Mouse (Mus musculus): ENCODE results near the gene Ddx49. TPM values are rescaled to one million over a fixed set of nuclear protein-coding genes. Genes with fewer than 3 reads are reported as not detected.

The Ddx49 gene
- 16.1 TPM for polyA plus RNA-seq (2015; fragmentation: Illumina TruSeq; extraction: RNeasy Lipid Tissue Mini Kit (QIAGEN cat#74804); ENCODE audit: insufficient read depth, low read depth, low replicate concordance)

DNA sequence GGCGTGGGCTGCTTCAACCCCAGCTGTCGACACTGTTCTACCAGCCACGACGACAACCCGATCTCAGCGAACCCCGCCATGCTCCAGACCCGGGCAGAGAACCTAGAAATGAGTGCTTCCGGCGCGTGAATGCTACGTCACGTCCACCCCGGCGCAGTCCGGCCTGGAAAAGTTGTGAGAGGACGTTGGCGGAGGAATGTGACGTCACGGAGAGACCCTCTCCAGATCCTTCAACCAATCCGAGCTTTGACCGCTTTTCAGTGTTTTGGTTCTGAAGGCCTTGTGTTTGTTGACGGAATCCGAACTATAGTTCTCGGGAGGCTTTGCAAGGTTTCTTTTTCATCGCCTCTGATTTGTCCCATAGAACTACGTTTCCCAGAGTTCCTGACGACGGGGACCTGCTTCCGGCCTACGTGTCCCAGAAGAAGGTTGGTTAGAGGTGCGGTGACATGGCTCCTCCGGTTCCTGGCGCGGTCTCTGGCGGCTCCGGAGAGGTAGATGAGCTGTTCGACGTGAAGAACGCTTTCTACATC, at the start of gene Ddx49, which contains the start of gene Cope:
Ddx49 (minus strand) TSS at position 132 of the 533 bp plus-strand sequence.
Cope (plus strand) TSS at position 161 of the 533 bp plus-strand sequence.

GRCm38 (mm10) chr8:70329124-70329834, 27.0 kb upstream of the Ddx49 start, which contains the start of gene Gdf1:
TSS of gene Gdf1 (plus strand) at chr8:70329817.

GRCm38 (mm10) chr8:70315624-70316510, 13.6 kb upstream of the Ddx49 start, which contains the start of gene Cers1:
TSS of gene Cers1 (plus strand) at chr8:70315775.

GRCm38 (mm10) chr8:70282603-70283135, 19.6 kb downstream of the Ddx49 start, which contains the start of gene Homer3:
TSS of gene Homer3 (plus strand) at chr8:70282827.

Other genes with a start within 250 kb of the Ddx49 start
- 10.5 TPM for gene Tm6sf2, start 229.6 kb downstream of the Ddx49 start, polyA plus RNA-seq (2015; fragmentation: Illumina TruSeq; extraction: RNeasy Lipid Tissue Mini Kit (QIAGEN cat#74804); ENCODE audit: insufficient read depth, low read depth, low replicate concordance)
- gene Hapln4, start 219.0 kb downstream of the Ddx49 start, polyA plus RNA-seq (2015; fragmentation: Illumina TruSeq; extraction: RNeasy Lipid Tissue Mini Kit (QIAGEN cat#74804); ENCODE audit: insufficient read depth, low read depth, low replicate concordance), result 6.6 TPM
- gene Ncan, start 181.6 kb downstream of the Ddx49 start, polyA plus RNA-seq (2015; fragmentation: Illumina TruSeq; extraction: RNeasy Lipid Tissue Mini Kit (QIAGEN cat#74804); ENCODE audit: insufficient read depth, low read depth, low replicate concordance), result not detected
- gene Nr2c2ap, start 171.2 kb downstream of the Ddx49 start, polyA plus RNA-seq (2015; fragmentation: Illumina TruSeq; extraction: RNeasy Lipid Tissue Mini Kit (QIAGEN cat#74804); ENCODE audit: insufficient read depth, low read depth, low replicate concordance), result 6.3 TPM
- 5.8 TPM for gene Rfxank, start 163.3 kb downstream of the Ddx49 start, polyA plus RNA-seq (2015; fragmentation: Illumina TruSeq; extraction: RNeasy Lipid Tissue Mini Kit (QIAGEN cat#74804); ENCODE audit: insufficient read depth, low read depth, low replicate concordance)
- 10.1 TPM for gene Borcs8, start 163.0 kb downstream of the Ddx49 start, polyA plus RNA-seq (2015; fragmentation: Illumina TruSeq; extraction: RNeasy Lipid Tissue Mini Kit (QIAGEN cat#74804); ENCODE audit: insufficient read depth, low read depth, low replicate concordance)
- gene Mef2b, start 162.8 kb downstream of the Ddx49 start, polyA plus RNA-seq (2015; fragmentation: Illumina TruSeq; extraction: RNeasy Lipid Tissue Mini Kit (QIAGEN cat#74804); ENCODE audit: insufficient read depth, low read depth, low replicate concordance), result not detected
- 8.3 TPM for gene Tmem161a, start 130.1 kb downstream of the Ddx49 start, polyA plus RNA-seq (2015; fragmentation: Illumina TruSeq; extraction: RNeasy Lipid Tissue Mini Kit (QIAGEN cat#74804); ENCODE audit: insufficient read depth, low read depth, low replicate concordance)
- 6.8 TPM for gene Slc25a42, start 90.2 kb downstream of the Ddx49 start, polyA plus RNA-seq (2015; fragmentation: Illumina TruSeq; extraction: RNeasy Lipid Tissue Mini Kit (QIAGEN cat#74804); ENCODE audit: insufficient read depth, low read depth, low replicate concordance)
- 9.1 TPM for gene Sugp2, start 68.3 kb downstream of the Ddx49 start, polyA plus RNA-seq (2015; fragmentation: Illumina TruSeq; extraction: RNeasy Lipid Tissue Mini Kit (QIAGEN cat#74804); ENCODE audit: insufficient read depth, low read depth, low replicate concordance)
- gene Armc6, start 68.0 kb downstream of the Ddx49 start, polyA plus RNA-seq (2015; fragmentation: Illumina TruSeq; extraction: RNeasy Lipid Tissue Mini Kit (QIAGEN cat#74804); ENCODE audit: insufficient read depth, low read depth, low replicate concordance), result 5.1 TPM
- gene Homer3, start 19.7 kb downstream of the Ddx49 start, polyA plus RNA-seq (2015; fragmentation: Illumina TruSeq; extraction: RNeasy Lipid Tissue Mini Kit (QIAGEN cat#74804); ENCODE audit: insufficient read depth, low read depth, low replicate concordance), result 3.4 TPM
- 97.1 TPM for gene Cope, start within 50 bp of the Ddx49 start, polyA plus RNA-seq (2015; fragmentation: Illumina TruSeq; extraction: RNeasy Lipid Tissue Mini Kit (QIAGEN cat#74804); ENCODE audit: insufficient read depth, low read depth, low replicate concordance)
- not detected for gene Cers1, start 13.3 kb upstream of the Ddx49 start, polyA plus RNA-seq (2015; fragmentation: Illumina TruSeq; extraction: RNeasy Lipid Tissue Mini Kit (QIAGEN cat#74804); ENCODE audit: insufficient read depth, low read depth, low replicate concordance)
- gene Gdf1, start 27.3 kb upstream of the Ddx49 start, polyA plus RNA-seq (2015; fragmentation: Illumina TruSeq; extraction: RNeasy Lipid Tissue Mini Kit (QIAGEN cat#74804); ENCODE audit: insufficient read depth, low read depth, low replicate concordance), result not detected
- 9.1 TPM for gene Upf1, start 50.8 kb upstream of the Ddx49 start, polyA plus RNA-seq (2015; fragmentation: Illumina TruSeq; extraction: RNeasy Lipid Tissue Mini Kit (QIAGEN cat#74804); ENCODE audit: insufficient read depth, low read depth, low replicate concordance)
- gene Comp, start 71.1 kb upstream of the Ddx49 start, polyA plus RNA-seq (2015; fragmentation: Illumina TruSeq; extraction: RNeasy Lipid Tissue Mini Kit (QIAGEN cat#74804); ENCODE audit: insufficient read depth, low read depth, low replicate concordance), result not detected
- gene Crtc1, start 137.1 kb upstream of the Ddx49 start, polyA plus RNA-seq (2015; fragmentation: Illumina TruSeq; extraction: RNeasy Lipid Tissue Mini Kit (QIAGEN cat#74804); ENCODE audit: insufficient read depth, low read depth, low replicate concordance), result 6.0 TPM
- gene Klhl26, start 174.5 kb upstream of the Ddx49 start, polyA plus RNA-seq (2015; fragmentation: Illumina TruSeq; extraction: RNeasy Lipid Tissue Mini Kit (QIAGEN cat#74804); ENCODE audit: insufficient read depth, low read depth, low replicate concordance), result 4.2 TPM
- gene Tmem59l, start 184.9 kb upstream of the Ddx49 start, polyA plus RNA-seq (2015; fragmentation: Illumina TruSeq; extraction: RNeasy Lipid Tissue Mini Kit (QIAGEN cat#74804); ENCODE audit: insufficient read depth, low read depth, low replicate concordance), result 3.6 TPM
- gene Crlf1, start 190.7 kb upstream of the Ddx49 start, polyA plus RNA-seq (2015; fragmentation: Illumina TruSeq; extraction: RNeasy Lipid Tissue Mini Kit (QIAGEN cat#74804); ENCODE audit: insufficient read depth, low read depth, low replicate concordance), result 23.2 TPM
- gene Rex1bd, start 204.3 kb upstream of the Ddx49 start, polyA plus RNA-seq (2015; fragmentation: Illumina TruSeq; extraction: RNeasy Lipid Tissue Mini Kit (QIAGEN cat#74804); ENCODE audit: insufficient read depth, low read depth, low replicate concordance), result 39.6 TPM
- gene Uba52, start 208.3 kb upstream of the Ddx49 start, polyA plus RNA-seq (2015; fragmentation: Illumina TruSeq; extraction: RNeasy Lipid Tissue Mini Kit (QIAGEN cat#74804); ENCODE audit: insufficient read depth, low read depth, low replicate concordance), result 731 TPM
- gene Fkbp8, start 225.2 kb upstream of the Ddx49 start, polyA plus RNA-seq (2015; fragmentation: Illumina TruSeq; extraction: RNeasy Lipid Tissue Mini Kit (QIAGEN cat#74804); ENCODE audit: insufficient read depth, low read depth, low replicate concordance), result 78.4 TPM
- gene Kxd1, start 225.5 kb upstream of the Ddx49 start, polyA plus RNA-seq (2015; fragmentation: Illumina TruSeq; extraction: RNeasy Lipid Tissue Mini Kit (QIAGEN cat#74804); ENCODE audit: insufficient read depth, low read depth, low replicate concordance), result 14.3 TPM
- 6.0 TPM for gene Ell, start 237.0 kb upstream of the Ddx49 start, polyA plus RNA-seq (2015; fragmentation: Illumina TruSeq; extraction: RNeasy Lipid Tissue Mini Kit (QIAGEN cat#74804); ENCODE audit: insufficient read depth, low read depth, low replicate concordance)

All from pancreas, adult 10 weeks (tissue).